Mouse (Mus musculus) heart, embryonic 14.5 days (tissue): ENCODE measurements around the gene Glo1. TPM values are rescaled to one million over a fixed set of nuclear protein-coding genes. Genes with fewer than 3 reads are reported as not detected.

Source experiments
- ATAC-seq: fragments of 200-750 bp; cut with Nextera tagmentation; 2 replicates; pipeline ENCODE4 v1.8.0; 2017; ENCODE audit warnings: low read depth, moderate TSS enrichment; ENCODE audit not compliant: insufficient number of reproducible peaks, insufficient read depth, low FRiP score
- H3K27ac ChIP-seq, 2 experiments: fragments of 200-500 bp in 1 of 2; fragments of 300-500 bp in 1 of 2; sonication (generic) in 1 of 2; replicated peaks in 1 of 2; 2 replicates each; pipeline ENCODE4 v1.5.1; 2012 to 2014; ENCODE audit warnings: low read depth in 2 of 2, low read length in 2 of 2, control low read depth in 1 of 2, mild to moderate bottlenecking in 1 of 2, mixed read lengths in 1 of 2; ENCODE audit not compliant: control insufficient read depth in 1 of 2, insufficient read depth in 1 of 2
- H3K27me3 ChIP-seq: fragments of 300-500 bp; sonication (generic); 2 replicates; pipeline ENCODE4 v1.6.1; 2014; ENCODE audit warnings: mild to moderate bottlenecking, low read length, control low read depth; ENCODE audit not compliant: control insufficient read depth, insufficient read depth
- H3K36me3 ChIP-seq: fragments of 300-500 bp; sonication (generic); 2 replicates; pipeline ENCODE4 v1.6.1; 2014; ENCODE audit warnings: mild to moderate bottlenecking, control low read depth, low read length, mixed read lengths; ENCODE audit not compliant: control insufficient read depth, insufficient read depth
- H3K4me1 ChIP-seq, 2 experiments: fragments of 200-500 bp in 1 of 2; fragments of 300-500 bp in 1 of 2; sonication (generic) in 1 of 2; 2 replicates each; pipeline ENCODE4 v1.6.1; 2012 to 2014; ENCODE audit warnings: low read length in 2 of 2, control low read depth in 1 of 2, mixed read lengths in 1 of 2; ENCODE audit not compliant: control insufficient read depth in 2 of 2, insufficient read depth in 2 of 2
- H3K4me2 ChIP-seq: fragments of 300-500 bp; sonication (generic); 2 replicates; pipeline ENCODE4 v1.6.1; 2014; ENCODE audit warnings: mild to moderate bottlenecking, low read length
- H3K4me3 ChIP-seq, 2 experiments: fragments of 200-500 bp in 1 of 2; fragments of 300-500 bp in 1 of 2; sonication (generic) in 1 of 2; 2 replicates each; pipeline ENCODE4 v1.5.1; 2012 to 2014; ENCODE audit warnings: low read length in 2 of 2, mild to moderate bottlenecking in 2 of 2, control low read depth in 1 of 2, low read depth in 1 of 2, moderate library complexity in 1 of 2; ENCODE audit not compliant: control insufficient read depth in 1 of 2, insufficient read depth in 1 of 2
- H3K9ac ChIP-seq: fragments of 300-500 bp; sonication (generic); 2 replicates; pipeline ENCODE4 v1.6.1; 2014; ENCODE audit warnings: mild to moderate bottlenecking, low read length
- H3K9me3 ChIP-seq: fragments of 300-500 bp; sonication (generic); 2 replicates; pipeline ENCODE4 v1.6.1; 2016; ENCODE audit warnings: low read length, control low read depth; ENCODE audit not compliant: control insufficient read depth
- WGBS: fragments of 180-500 bp; shearing (Covaris S2); extraction: QIAGEN DNeasy Blood & Tissue Kit; methylation state at CpG from one replicate; pipeline ENCODE4 v1.1.7; 2014; 5-methylcytosine and 5-hydroxymethylcytosine counted together
- polyA plus RNA-seq: library from polyadenylated mRNA; unstranded; fragments of >200 nt; fragmentation: Nextera tagmentation; extraction: Ambion mirVana; gene quantifications from 2 replicates; pipeline ENCODE4 v1.2.1, GENCODE M21; 2014

Glo1 gene
- polyA plus RNA-seq, 1 experiment from 2014 or later = 225 TPM

GRCm38 (mm10) chr17:30623200-30623599, 3.5 kb downstream of the Glo1 start:
- no peak for ATAC-seq
- Histone ChIP-seq H3K4me1 (no peaks in the 10 kb centered on the region), H3K27ac (no peak overlapping the region), H3K9me3 (no peaks in the 10 kb centered on the region), H3K36me3 (no peaks in the 10 kb centered on the region), H3K9ac (no peak overlapping the region), H3K27me3 (no peaks in the 10 kb centered on the region), H3K4me3 (no peak overlapping the region), H3K4me2 (no peak overlapping the region)
- WGBS = 81% methylated on average over 3 of the region's 3 CpGs

- H3K27ac ChIP-seq = no peak overlapping the region
- H3K4me2 ChIP-seq = no peak overlapping the region
- no peaks in the 10 kb centered on the region for H3K27me3 ChIP-seq
- no peaks in the 10 kb centered on the region for H3K4me1 ChIP-seq
- ATAC-seq = no peak
- no peaks in the 10 kb centered on the region for H3K9me3 ChIP-seq
- H3K9ac ChIP-seq = no peak overlapping the region
- 62% methylated on average over 4 of the region's 4 CpGs for WGBS
- no peaks in the 10 kb centered on the region for H3K36me3 ChIP-seq
- H3K4me3 ChIP-seq = no peak overlapping the region
Measured at GRCm38 (mm10) chr17:30621450-30621849, 5.2 kb downstream of the Glo1 start.

- H3K4me3 ChIP-seq = no peak overlapping the region
- 53% methylated on average over 2 of the region's 2 CpGs for WGBS
- no peaks in the 10 kb centered on the region for H3K4me1 ChIP-seq
- H3K36me3 ChIP-seq = no peaks in the 10 kb centered on the region
- no peaks in the 10 kb centered on the region for H3K27me3 ChIP-seq
- H3K9ac ChIP-seq = no peak overlapping the region
- no peak for ATAC-seq
- no peak overlapping the region for H3K27ac ChIP-seq
- no peaks in the 10 kb centered on the region for H3K9me3 ChIP-seq
- H3K4me2 ChIP-seq = no peak overlapping the region
Measured at GRCm38 (mm10) chr17:30620548-30620947, 6.1 kb downstream of the Glo1 start.

GRCm38 (mm10) chr17:30619153-30619552, 7.5 kb downstream of the Glo1 start:
- H3K9ac ChIP-seq = no peak overlapping the region
- H3K27ac ChIP-seq = no peak overlapping the region
- no peak for ATAC-seq
- no peaks in the 10 kb centered on the region for H3K36me3 ChIP-seq
- H3K4me3 ChIP-seq = no peak overlapping the region
- H3K9me3 ChIP-seq = no peaks in the 10 kb centered on the region
- 42% methylated on average over 2 of the region's 2 CpGs for WGBS
- no peaks in the 10 kb centered on the region for H3K27me3 ChIP-seq
- H3K4me2 ChIP-seq = no peak overlapping the region
- no peaks in the 10 kb centered on the region for H3K4me1 ChIP-seq

GRCm38 (mm10) chr17:30618136-30618891, 8.4 kb downstream of the Glo1 start:
- Histone ChIP-seq H3K36me3 (no peaks in the 10 kb centered on the region), H3K4me3 (no peak overlapping the region), H3K9me3 (no peaks in the 10 kb centered on the region), H3K27me3 (no peaks in the 10 kb centered on the region), H3K4me2 (no peak overlapping the region), H3K9ac (no peak overlapping the region), H3K4me1 (no peaks in the 10 kb centered on the region), H3K27ac (no peak overlapping the region)
- 81% methylated on average over 3 of the region's 3 CpGs for WGBS
- no peak for ATAC-seq

- 83% methylated on average over 5 of the region's 5 CpGs for WGBS
- H3K27ac ChIP-seq = no peak overlapping the region
- no peak overlapping the region for H3K4me2 ChIP-seq
- H3K4me3 ChIP-seq = no peak overlapping the region
- no peak overlapping the region for H3K9ac ChIP-seq
- no peaks in the 10 kb centered on the region for H3K9me3 ChIP-seq
- peaks cover 0 to 7% of the 10 kb centered on the region in 2 experiments; a peak in 3 of 4 replicates for H3K4me1 ChIP-seq
- ATAC-seq = no peak
- H3K36me3 ChIP-seq = no peaks in the 10 kb centered on the region
- no peaks in the 10 kb centered on the region for H3K27me3 ChIP-seq
Measured at GRCm38 (mm10) chr17:30616203-30616602, 10.5 kb downstream of the Glo1 start.

GRCm38 (mm10) chr17:30613350-30613749, 13.3 kb downstream of the Glo1 start:
- Histone ChIP-seq H3K4me1 (peaks cover 8 to 21% of the 10 kb centered on the region in 2 experiments), H3K9me3 (no peaks in the 10 kb centered on the region), H3K36me3 (no peaks in the 10 kb centered on the region), H3K27me3 (no peaks in the 10 kb centered on the region), H3K27ac (no peak overlapping the region), H3K4me3 (no peak overlapping the region), H3K4me2 (no peak overlapping the region), H3K9ac (no peak overlapping the region)
- no peak for ATAC-seq
